Mouse (Mus musculus): ENCODE results near the gene Igsf9.

GRCm38 (mm10) chr1:172436785-172437184 is 44.8 kb upstream of the Igsf9 start:
- TF ChIP-seq CTCF (IDR thresholded peaks at IDR 0.05; ENCODE audit: control insufficient read depth, insufficient read depth, insufficient read length) = no peak
- no peak for TF ChIP-seq MYOG (IDR thresholded peaks at IDR 0.05; ENCODE audit: control insufficient read depth, extremely low read depth, insufficient read length)
- no peak for TF ChIP-seq USF1 (IDR thresholded peaks at IDR 0.05; ENCODE audit: low read depth)
- no peak for TF ChIP-seq MYOD1 (IDR thresholded peaks at IDR 0.05; ENCODE audit: control insufficient read depth, insufficient read length, low read depth)

Measured in C2C12 (cell line).